In genomic region chr14:27815739-27816138, GRCm38 (mm10) we compare ENCODE assay signal across 29 mouse cellular contexts.
DNase-seq lines count a peak whose midpoint lies in the region; ATAC-seq and TF ChIP-seq lines count a peak whose summit lies in the region.
"Had no signal": no experiment of that assay in that cellular context is flagged by ENCODE, and none has a peak within 500 bp of the region (broad histone marks: within the 10 kb centered on the region; RNA-seq: fewer than 3 reads in every experiment).

No protein-coding gene starts in this region.

- no peaks in the 10 kb centered on the region for H3K36me3 ChIP-seq in forebrain, embryonic 14.5 days (ENCODE audit: control insufficient read depth, insufficient read depth, low read length)
- no peaks in the 10 kb centered on the region for H3K36me3 ChIP-seq in forebrain, embryonic 10.5 days (replicated peaks)
- no peaks in the 10 kb centered on the region for H3K36me3 ChIP-seq in kidney, postnatal 0 days (ENCODE audit: insufficient read depth, low read length)
- H3K36me3 ChIP-seq: heart, embryonic 12.5 days; neural tube, embryonic 12.5 days had no signal

- H3K4me3 ChIP-seq in forebrain, embryonic 14.5 days (ENCODE audit: low read depth, low read length), result no peak overlapping the region
- H3K4me3 ChIP-seq in forebrain, embryonic 10.5 days, result no peak overlapping the region
- no peak overlapping the region for H3K4me3 ChIP-seq in kidney, postnatal 0 days (replicated peaks; ENCODE audit: low read depth, low read length)
- H3K4me3 ChIP-seq: erythroblast, embryonic 14.5 days; forebrain, embryonic 13.5 days; heart, embryonic 12.5 days; neural tube, embryonic 12.5 days had no signal

- H3K9me3 ChIP-seq in forebrain, embryonic 14.5 days (replicated peaks; ENCODE audit: control insufficient read depth, low read length), result no peaks in the 10 kb centered on the region
- no peaks in the 10 kb centered on the region for H3K9me3 ChIP-seq in forebrain, embryonic 10.5 days
- no peaks in the 10 kb centered on the region for H3K9me3 ChIP-seq in kidney, postnatal 0 days (replicated peaks; ENCODE audit: low read length)
- H3K9me3 ChIP-seq: forebrain, embryonic 13.5 days; neural tube, embryonic 12.5 days had no signal

- TF ChIP-seq CTCF in kidney, postnatal 0 days (IDR thresholded peaks at IDR 0.05; ENCODE audit: low read depth), result no peak

- H3K4me2 ChIP-seq in forebrain, embryonic 14.5 days (ENCODE audit: low read length), result no peak overlapping the region
- H3K4me2 ChIP-seq in kidney, postnatal 0 days (ENCODE audit: low read length), result no peak overlapping the region
- H3K4me2 ChIP-seq: forebrain, embryonic 13.5 days; heart, embryonic 12.5 days; hindbrain, embryonic 14.5 days; midbrain, embryonic 11.5 days; neural tube, embryonic 12.5 days had no signal

- no peak overlapping the region for H3K27ac ChIP-seq in forebrain, embryonic 14.5 days (ENCODE audit: low read depth, low read length)
- no peak overlapping the region for H3K27ac ChIP-seq in forebrain, embryonic 10.5 days
- no peak overlapping the region for H3K27ac ChIP-seq in kidney, postnatal 0 days
- H3K27ac ChIP-seq: forebrain, embryonic 13.5 days; hindbrain, embryonic 14.5 days; liver, embryonic 14.5 days; macrophage; neural tube, embryonic 12.5 days had no signal

- ATAC-seq in forebrain, embryonic 14.5 days, result 0 out of 2 replicates have a peak, but pooled peaks have one; percentile 4
- ATAC-seq in kidney, postnatal 0 days (replicated peaks; ENCODE audit: low FRiP score, low read depth), result no peak
- 0 out of 2 replicates have a peak, but pooled peaks have one; percentile 35 for ATAC-seq in granulocyte monocyte progenitor cell, adult 5-6 weeks (replicated peaks; ENCODE audit: poor library complexity, severe bottlenecking)
- ATAC-seq: activated CD4-positive, CD25-positive, alpha-beta regulatory T cell, adult 4 months; forebrain, embryonic 13.5 days; midbrain, embryonic 16.5 days had no signal

- no peaks in the 10 kb centered on the region for H3K4me1 ChIP-seq in forebrain, embryonic 14.5 days (ENCODE audit: control insufficient read depth, insufficient read depth, low read length)
- H3K4me1 ChIP-seq in forebrain, embryonic 10.5 days, result peaks cover 20% of the 10 kb centered on the region
- H3K4me1 ChIP-seq in kidney, postnatal 0 days (replicated peaks; ENCODE audit: insufficient read depth, low read length), result no peaks in the 10 kb centered on the region
- H3K4me1 ChIP-seq: neural tube, embryonic 12.5 days had no signal

- DNase-seq in forebrain, embryonic 14.5 days (ENCODE audit: low spot score), result no peak
- no peak for DNase-seq in forebrain, embryonic 10.5 days (ENCODE audit: extremely low spot score, low spot score)
- peak; percentile 46 for DNase-seq in kidney, postnatal 0 days (ENCODE audit: low spot score)
- DNase-seq in kidney, postnatal 14 days, result no peak
- DNase-seq in thymus, postnatal 14 days, result no peak
- DNase-seq in natural killer cell, adult 2 months (ENCODE audit: low spot score in 2 of 2), result no peak
- DNase-seq: adrenal gland, adult 8-10 months; B cell, adult 2 months; cerebellum, adult 8-10 months; cerebellum, postnatal 25 days; gastrocnemius, postnatal 25 days; heart, adult 18-20 months; kidney, adult 2 months; layer of hippocampus, postnatal 36 days; left cerebral cortex, postnatal 4 days; liver; lung, adult 2 months; lung, postnatal 10 days had no signal

- 41% methylated on average over 6 of the region's 6 CpGs for WGBS in forebrain, embryonic 14.5 days
- 89% methylated on average over 6 of the region's 6 CpGs for WGBS in forebrain, embryonic 10.5 days
- WGBS in kidney, postnatal 0 days, result 34% methylated on average over 6 of the region's 6 CpGs

- H3K9ac ChIP-seq in forebrain, embryonic 14.5 days (ENCODE audit: low read length), result no peak overlapping the region
- H3K9ac ChIP-seq in kidney, postnatal 0 days (ENCODE audit: low read depth, low read length), result no peak overlapping the region
- H3K9ac ChIP-seq: forebrain, embryonic 13.5 days; heart, embryonic 12.5 days; hindbrain, embryonic 14.5 days; liver, embryonic 14.5 days; neural tube, embryonic 12.5 days had no signal

- no peaks in the 10 kb centered on the region for H3K27me3 ChIP-seq in forebrain, embryonic 14.5 days (replicated peaks; ENCODE audit: control insufficient read depth, insufficient read depth, low read length)
- H3K27me3 ChIP-seq in forebrain, embryonic 10.5 days (ENCODE audit: poor library complexity, severe bottlenecking), result no peaks in the 10 kb centered on the region
- H3K27me3 ChIP-seq in kidney, postnatal 0 days (ENCODE audit: insufficient read depth, low read length), result no peaks in the 10 kb centered on the region
- H3K27me3 ChIP-seq: forebrain, embryonic 13.5 days; heart, embryonic 12.5 days; neural tube, embryonic 12.5 days had no signal
